Mouse (Mus musculus): ENCODE data around the gene Tbc1d10b. TPM values are rescaled to one million over a fixed set of nuclear protein-coding genes. Genes with fewer than 3 reads are reported as not detected.
"Not testable (repeated sequence)": the region's sequence is repeated elsewhere in the genome, so short reads cannot be mapped to it uniquely, and the experiment has no call there.

The Tbc1d10b gene
- polyA plus RNA-seq, 1 experiment from 2014 or later = 15.8 TPM

GRCm38 (mm10) chr7:127183345-127183744 is 24.9 kb downstream of the Tbc1d10b start:
- ATAC-seq (ENCODE audit: low read depth) (peak; percentile 84), DNase-seq (peak; percentile 58)
- no peaks in the 10 kb centered on the region for H3K27me3 ChIP-seq
- WGBS (ENCODE audit: insufficient replicate concordance) = 9% methylated on average over 8 of the region's 8 CpGs
- H3K4me3 ChIP-seq (replicated peaks) = no peak overlapping the region
- H3K9ac ChIP-seq = 0 out of 2 replicates have a peak overlapping the region, but pooled peaks have one; percentile 20
- no peaks in the 10 kb centered on the region; the same call in 1 of the 2 replicates for H3K9me3 ChIP-seq (replicated peaks)
- H3K27ac ChIP-seq = peak overlapping the region; percentile 80
- H3K36me3 ChIP-seq = no peaks in the 10 kb centered on the region
- peaks cover 56% of the 10 kb centered on the region for H3K4me1 ChIP-seq (replicated peaks)
- peak overlapping the region; percentile 23; the same call in 1 of the 2 replicates for H3K4me2 ChIP-seq

- DNase-seq; H3K4me2 ChIP-seq; H3K9me3 ChIP-seq (replicated peaks); H3K27me3 ChIP-seq; H3K36me3 ChIP-seq; ATAC-seq (ENCODE audit: low read depth); H3K9ac ChIP-seq; H3K4me3 ChIP-seq (replicated peaks); H3K27ac ChIP-seq: not testable (repeated sequence)
- H3K4me1 ChIP-seq (replicated peaks) = peaks cover 64% of the 10 kb centered on the region
- WGBS (ENCODE audit: insufficient replicate concordance) = 38% methylated on average over 3 of the region's 3 CpGs
These were observed 26.5 kb downstream of the Tbc1d10b start for GRCm38 (mm10) chr7:127181724-127182123.

GRCm38 (mm10) chr7:127180783-127181182 is 27.5 kb downstream of the Tbc1d10b start:
- DNase-seq (no peak), ATAC-seq (ENCODE audit: low read depth) (no peak)
- Histone ChIP-seq H3K4me2 (no peak overlapping the region), H3K27me3 (no peaks in the 10 kb centered on the region), H3K9me3 (replicated peaks) (no peaks in the 10 kb centered on the region; the same call in 1 of the 2 replicates), H3K4me3 (replicated peaks) (no peak overlapping the region), H3K9ac (no peak overlapping the region), H3K4me1 (replicated peaks) (peaks cover 64% of the 10 kb centered on the region), H3K36me3 (no peaks in the 10 kb centered on the region), H3K27ac (peak overlapping the region; percentile 5)
- 17% methylated on average over 2 of the region's 2 CpGs for WGBS (ENCODE audit: insufficient replicate concordance)

GRCm38 (mm10) chr7:127176937-127177336 is 31.3 kb downstream of the Tbc1d10b start:
- 57% methylated on average over 4 of the region's 4 CpGs for WGBS (ENCODE audit: insufficient replicate concordance)

GRCm38 (mm10) chr7:127166501-127166900 is 41.8 kb downstream of the Tbc1d10b start:
- H3K27me3 ChIP-seq = no peaks in the 10 kb centered on the region
- 65% methylated on average over 5 of the region's 5 CpGs for WGBS (ENCODE audit: insufficient replicate concordance)
- no peak for DNase-seq
- H3K4me3 ChIP-seq (replicated peaks) = no peak overlapping the region
- H3K27ac ChIP-seq = no peak overlapping the region
- no peaks in the 10 kb centered on the region for H3K36me3 ChIP-seq
- no peak for ATAC-seq (ENCODE audit: low read depth)
- no peak overlapping the region for H3K9ac ChIP-seq
- no peak overlapping the region for H3K4me2 ChIP-seq
- peaks cover 13% of the 10 kb centered on the region for H3K4me1 ChIP-seq (replicated peaks)
- H3K9me3 ChIP-seq (replicated peaks) = no peaks in the 10 kb centered on the region

More at GRCm38 (mm10) chr7:127176937-127177336, 31.3 kb downstream of the Tbc1d10b start:
- H3K4me2 ChIP-seq = no peak overlapping the region
- no peaks in the 10 kb centered on the region for H3K27me3 ChIP-seq
- H3K4me3 ChIP-seq (replicated peaks) = no peak overlapping the region
- no peak overlapping the region for H3K9ac ChIP-seq
- ATAC-seq (ENCODE audit: low read depth) (no peak), DNase-seq (no peak)
- H3K36me3 ChIP-seq = no peaks in the 10 kb centered on the region
- no peak overlapping the region for H3K27ac ChIP-seq
- H3K4me1 ChIP-seq (replicated peaks) = peaks cover 29% of the 10 kb centered on the region
- H3K9me3 ChIP-seq (replicated peaks) = no peaks in the 10 kb centered on the region; the same call in 1 of the 2 replicates

- peaks cover 13% of the 10 kb centered on the region for H3K4me1 ChIP-seq (replicated peaks)
- H3K4me3 ChIP-seq (replicated peaks) = no peak overlapping the region
- no peak for ATAC-seq (ENCODE audit: low read depth)
- no peak overlapping the region for H3K27ac ChIP-seq
- no peaks in the 10 kb centered on the region for H3K27me3 ChIP-seq
- H3K9ac ChIP-seq = no peak overlapping the region
- 61% methylated on average over 12 of the region's 12 CpGs for WGBS (ENCODE audit: insufficient replicate concordance)
- H3K4me2 ChIP-seq = no peak overlapping the region
- no peak for DNase-seq
- H3K36me3 ChIP-seq = no peaks in the 10 kb centered on the region
- H3K9me3 ChIP-seq (replicated peaks) = no peaks in the 10 kb centered on the region
These were observed 42.4 kb downstream of the Tbc1d10b start for GRCm38 (mm10) chr7:127165607-127166493.

GRCm38 (mm10) chr7:127164002-127164401 is 44.3 kb downstream of the Tbc1d10b start:
- no peaks in the 10 kb centered on the region for H3K36me3 ChIP-seq
- H3K27me3 ChIP-seq = no peaks in the 10 kb centered on the region
- WGBS (ENCODE audit: insufficient replicate concordance) = 79% methylated on average over 4 of the region's 4 CpGs
- H3K4me2 ChIP-seq = no peak overlapping the region
- no peak overlapping the region for H3K9ac ChIP-seq
- DNase-seq (no peak), ATAC-seq (ENCODE audit: low read depth) (no peak)
- no peak overlapping the region for H3K4me3 ChIP-seq (replicated peaks)
- H3K27ac ChIP-seq = no peak overlapping the region
- peaks cover 13% of the 10 kb centered on the region for H3K4me1 ChIP-seq (replicated peaks)
- H3K9me3 ChIP-seq (replicated peaks) = no peaks in the 10 kb centered on the region

GRCm38 (mm10) chr7:127162546-127162945 is 45.7 kb downstream of the Tbc1d10b start:
- no peak overlapping the region for H3K27ac ChIP-seq

GRCm38 (mm10) chr7:127157548-127157947 is 50.7 kb downstream of the Tbc1d10b start:
- no peaks in the 10 kb centered on the region for H3K36me3 ChIP-seq
- no peak overlapping the region for H3K4me2 ChIP-seq
- ATAC-seq (ENCODE audit: low read depth) (no peak), DNase-seq (no peak)
- WGBS (ENCODE audit: insufficient replicate concordance) = 38% methylated on average over 4 of the region's 4 CpGs
- H3K9ac ChIP-seq = no peak overlapping the region
- no peak overlapping the region for H3K4me3 ChIP-seq (replicated peaks)
- no peaks in the 10 kb centered on the region for H3K9me3 ChIP-seq (replicated peaks)
- no peak overlapping the region for H3K27ac ChIP-seq
- H3K27me3 ChIP-seq = no peaks in the 10 kb centered on the region
- peaks cover 17% of the 10 kb centered on the region for H3K4me1 ChIP-seq (replicated peaks)

More at GRCm38 (mm10) chr7:127162546-127162945, 45.7 kb downstream of the Tbc1d10b start:
- Histone ChIP-seq H3K9ac (no peak overlapping the region), H3K4me1 (replicated peaks) (peaks cover 17% of the 10 kb centered on the region), H3K9me3 (replicated peaks) (no peaks in the 10 kb centered on the region), H3K4me2 (no peak overlapping the region), H3K4me3 (replicated peaks) (no peak overlapping the region), H3K36me3 (no peaks in the 10 kb centered on the region), H3K27me3 (no peaks in the 10 kb centered on the region)
- no peak for DNase-seq
- no peak for ATAC-seq (ENCODE audit: low read depth)
- 68% methylated on average over 5 of the region's 5 CpGs for WGBS (ENCODE audit: insufficient replicate concordance)

- Histone ChIP-seq H3K9me3 (replicated peaks) (no peaks in the 10 kb centered on the region), H3K36me3 (no peaks in the 10 kb centered on the region), H3K27me3 (no peaks in the 10 kb centered on the region), H3K9ac (no peak overlapping the region), H3K4me1 (replicated peaks) (peaks cover 20% of the 10 kb centered on the region), H3K27ac (no peak overlapping the region), H3K4me2 (no peak overlapping the region), H3K4me3 (replicated peaks) (no peak overlapping the region)
- WGBS (ENCODE audit: insufficient replicate concordance) = 36% methylated on average over 3 of the region's 3 CpGs
- DNase-seq (no peak), ATAC-seq (ENCODE audit: low read depth) (0 out of 2 replicates have a peak, but pooled peaks have one; percentile 39)
These were observed 54.8 kb downstream of the Tbc1d10b start for GRCm38 (mm10) chr7:127153477-127153876.

GRCm38 (mm10) chr7:127152464-127152863 is 55.8 kb downstream of the Tbc1d10b start:
- Histone ChIP-seq H3K27ac (no peak overlapping the region), H3K4me1 (replicated peaks) (peaks cover 23% of the 10 kb centered on the region), H3K36me3 (no peaks in the 10 kb centered on the region), H3K4me3 (replicated peaks) (no peak overlapping the region), H3K4me2 (no peak overlapping the region), H3K27me3 (no peaks in the 10 kb centered on the region), H3K9me3 (replicated peaks) (no peaks in the 10 kb centered on the region), H3K9ac (no peak overlapping the region)
- WGBS (ENCODE audit: insufficient replicate concordance) = 86% methylated on average over 6 of the region's 6 CpGs
- ATAC-seq (ENCODE audit: low read depth) (no peak), DNase-seq (no peak)

Data from liver, embryonic 13.5 days (tissue).